Mouse (Mus musculus): ENCODE measurements around the gene Chrna4. TPM values are rescaled to one million over a fixed set of nuclear protein-coding genes. Genes with fewer than 3 reads are reported as not detected.

Gene Chrna4
- 10 to 100 TPM; 15.8 to 17.8 TPM for total RNA-seq (2021)

- no peak for DNase-seq (ENCODE audit: extremely low spot score in 1 of 2, low spot score in 1 of 2)
Measured at GRCm38 (mm10) chr2:181043437-181043836, at the start of gene Chrna4. Chrna4 (minus strand) TSS chr2:181043546.

GRCm38 (mm10) chr2:181090123-181090522 is 46.8 kb upstream of the Chrna4 start:
- DNase-seq (ENCODE audit: extremely low spot score in 1 of 2, low spot score in 1 of 2): no peak

- DNase-seq (ENCODE audit: extremely low spot score in 1 of 2, low spot score in 1 of 2): no peak
Measured at GRCm38 (mm10) chr2:181084997-181085396, 41.7 kb upstream of the Chrna4 start.

GRCm38 (mm10) chr2:181083945-181084344 is 40.6 kb upstream of the Chrna4 start:
- DNase-seq (ENCODE audit: extremely low spot score in 1 of 2, low spot score in 1 of 2): no peak

- DNase-seq (ENCODE audit: extremely low spot score in 1 of 2, low spot score in 1 of 2): no peak
Measured at GRCm38 (mm10) chr2:181080886-181081285, 37.5 kb upstream of the Chrna4 start.

- no peak for DNase-seq (ENCODE audit: extremely low spot score in 1 of 2, low spot score in 1 of 2)
Measured at GRCm38 (mm10) chr2:181079518-181079917, 36.2 kb upstream of the Chrna4 start.

GRCm38 (mm10) chr2:181078908-181079307 is 35.6 kb upstream of the Chrna4 start:
- no peak for DNase-seq (ENCODE audit: extremely low spot score in 1 of 2, low spot score in 1 of 2)

- no peak for DNase-seq (ENCODE audit: extremely low spot score in 1 of 2, low spot score in 1 of 2)
Measured at GRCm38 (mm10) chr2:181075501-181075900, 32.2 kb upstream of the Chrna4 start.

GRCm38 (mm10) chr2:181072403-181072714 is 29.0 kb upstream of the Chrna4 start:
- DNase-seq (ENCODE audit: extremely low spot score in 1 of 2, low spot score in 1 of 2): no peak

- DNase-seq (ENCODE audit: extremely low spot score in 1 of 2, low spot score in 1 of 2): peak; percentile 85 to 95
Measured at GRCm38 (mm10) chr2:181071706-181072402, 28.5 kb upstream of the Chrna4 start.

GRCm38 (mm10) chr2:181070136-181070535 is 26.8 kb upstream of the Chrna4 start:
- DNase-seq (ENCODE audit: extremely low spot score in 1 of 2, low spot score in 1 of 2): no peak

- no peak for DNase-seq (ENCODE audit: extremely low spot score in 1 of 2, low spot score in 1 of 2)
Measured at GRCm38 (mm10) chr2:181068499-181068898, 25.2 kb upstream of the Chrna4 start.

- DNase-seq (ENCODE audit: extremely low spot score in 1 of 2, low spot score in 1 of 2): no peak
Measured at GRCm38 (mm10) chr2:181065827-181066226, 22.5 kb upstream of the Chrna4 start.

GRCm38 (mm10) chr2:181060127-181060526 is 16.8 kb upstream of the Chrna4 start:
- peak; percentile 84 to 96 for DNase-seq (ENCODE audit: extremely low spot score in 1 of 2, low spot score in 1 of 2)

- DNase-seq (ENCODE audit: extremely low spot score in 1 of 2, low spot score in 1 of 2): no peak
Measured at GRCm38 (mm10) chr2:181058193-181058592, 14.8 kb upstream of the Chrna4 start.

- DNase-seq (ENCODE audit: extremely low spot score in 1 of 2, low spot score in 1 of 2): no peak
Measured at GRCm38 (mm10) chr2:181057341-181057740, 14.0 kb upstream of the Chrna4 start.

- DNase-seq (ENCODE audit: extremely low spot score in 1 of 2, low spot score in 1 of 2): no peak
Measured at GRCm38 (mm10) chr2:181052171-181052570, 8.8 kb upstream of the Chrna4 start.

GRCm38 (mm10) chr2:181048986-181049385 is 5.6 kb upstream of the Chrna4 start:
- DNase-seq (ENCODE audit: extremely low spot score in 1 of 2, low spot score in 1 of 2): no peak

- DNase-seq (ENCODE audit: extremely low spot score in 1 of 2, low spot score in 1 of 2): no peak
Measured at GRCm38 (mm10) chr2:181048252-181048945, 5.1 kb upstream of the Chrna4 start.

- no peak for DNase-seq (ENCODE audit: extremely low spot score in 1 of 2, low spot score in 1 of 2)
Measured at GRCm38 (mm10) chr2:181044001-181044400, 655 bp upstream of the Chrna4 start.

- DNase-seq (ENCODE audit: extremely low spot score in 1 of 2, low spot score in 1 of 2): no peak
Measured at GRCm38 (mm10) chr2:181042376-181042775, 970 bp downstream of the Chrna4 start.

GRCm38 (mm10) chr2:181041941-181042340 is 1.4 kb downstream of the Chrna4 start:
- no peak for DNase-seq (ENCODE audit: extremely low spot score in 1 of 2, low spot score in 1 of 2)
